Mouse (Mus musculus): Measurements from ENCODE around the gene C1galt1. TPM values are rescaled to one million over a fixed set of nuclear protein-coding genes. Genes with fewer than 3 reads are reported as not detected.

C1galt1 gene
- polyA plus RNA-seq, 1 experiment from 2014 or later, result 5.3 TPM

GRCm38 (mm10) chr6:7856682-7857290, 12.1 kb downstream of the C1galt1 start:
- no peak overlapping the region for H3K27ac ChIP-seq (ENCODE audit: low read depth, low read length)
- WGBS, result 64% methylated on average over 5 of the region's 5 CpGs

GRCm38 (mm10) chr6:7857356-7858247, 13.0 kb downstream of the C1galt1 start:
- H3K4me1 ChIP-seq (ENCODE audit: control insufficient read depth, insufficient read depth, low read length), result no peaks in the 10 kb centered on the region
- 81% methylated on average over 8 of the region's 8 CpGs for WGBS
- no peaks in the 10 kb centered on the region for H3K9me3 ChIP-seq (ENCODE audit: control insufficient read depth, low read length)
- H3K9ac ChIP-seq (ENCODE audit: low read depth, low read length), result no peak overlapping the region
- no peak overlapping the region for H3K4me3 ChIP-seq (ENCODE audit: low read length)
- ATAC-seq (ENCODE audit: low FRiP score, low TSS enrichment), result no peak
- H3K27me3 ChIP-seq (ENCODE audit: control insufficient read depth, insufficient read depth, low read length), result no peaks in the 10 kb centered on the region
- H3K4me2 ChIP-seq (replicated peaks; ENCODE audit: low read depth, low read length), result no peak overlapping the region
- no peaks in the 10 kb centered on the region for H3K36me3 ChIP-seq (ENCODE audit: control insufficient read depth, insufficient read depth, low read length)
- no peak overlapping the region for H3K27ac ChIP-seq (ENCODE audit: low read depth, low read length)

More at GRCm38 (mm10) chr6:7856682-7857290, 12.1 kb downstream of the C1galt1 start:
- H3K9ac ChIP-seq (ENCODE audit: low read depth, low read length), result no peak overlapping the region
- ATAC-seq (ENCODE audit: low FRiP score, low TSS enrichment), result no peak
- no peaks in the 10 kb centered on the region for H3K4me1 ChIP-seq (ENCODE audit: control insufficient read depth, insufficient read depth, low read length)
- no peaks in the 10 kb centered on the region for H3K9me3 ChIP-seq (ENCODE audit: control insufficient read depth, low read length)
- no peaks in the 10 kb centered on the region for H3K36me3 ChIP-seq (ENCODE audit: control insufficient read depth, insufficient read depth, low read length)
- no peak overlapping the region for H3K4me2 ChIP-seq (replicated peaks; ENCODE audit: low read depth, low read length)
- H3K4me3 ChIP-seq (ENCODE audit: low read length), result no peak overlapping the region
- H3K27me3 ChIP-seq (ENCODE audit: control insufficient read depth, insufficient read depth, low read length), result no peaks in the 10 kb centered on the region

- Histone ChIP-seq H3K4me1 (ENCODE audit: control insufficient read depth, insufficient read depth, low read length) (no peaks in the 10 kb centered on the region), H3K36me3 (ENCODE audit: control insufficient read depth, insufficient read depth, low read length) (no peaks in the 10 kb centered on the region), H3K27me3 (ENCODE audit: control insufficient read depth, insufficient read depth, low read length) (no peaks in the 10 kb centered on the region), H3K9me3 (ENCODE audit: control insufficient read depth, low read length) (no peaks in the 10 kb centered on the region), H3K27ac (ENCODE audit: low read depth, low read length) (no peak overlapping the region), H3K4me3 (ENCODE audit: low read length) (no peak overlapping the region), H3K9ac (ENCODE audit: low read depth, low read length) (no peak overlapping the region), H3K4me2 (replicated peaks; ENCODE audit: low read depth, low read length) (no peak overlapping the region)
- ATAC-seq (ENCODE audit: low FRiP score, low TSS enrichment), result no peak
- WGBS, result 75% methylated on average over 5 of the region's 5 CpGs
These were observed 13.9 kb downstream of the C1galt1 start for GRCm38 (mm10) chr6:7858586-7858985.

GRCm38 (mm10) chr6:7859161-7859560, 14.5 kb downstream of the C1galt1 start:
- ATAC-seq (ENCODE audit: low FRiP score, low TSS enrichment), result no peak
- 94% methylated on average over 3 of the region's 3 CpGs for WGBS
- Histone ChIP-seq H3K36me3 (ENCODE audit: control insufficient read depth, insufficient read depth, low read length) (no peaks in the 10 kb centered on the region), H3K9me3 (ENCODE audit: control insufficient read depth, low read length) (no peaks in the 10 kb centered on the region), H3K4me2 (replicated peaks; ENCODE audit: low read depth, low read length) (no peak overlapping the region), H3K27me3 (ENCODE audit: control insufficient read depth, insufficient read depth, low read length) (no peaks in the 10 kb centered on the region), H3K27ac (ENCODE audit: low read depth, low read length) (no peak overlapping the region), H3K4me1 (ENCODE audit: control insufficient read depth, insufficient read depth, low read length) (no peaks in the 10 kb centered on the region), H3K9ac (ENCODE audit: low read depth, low read length) (no peak overlapping the region), H3K4me3 (ENCODE audit: low read length) (no peak overlapping the region)

GRCm38 (mm10) chr6:7861033-7861432, 16.4 kb downstream of the C1galt1 start:
- H3K4me2 ChIP-seq (replicated peaks; ENCODE audit: low read depth, low read length), result no peak overlapping the region
- no peak overlapping the region for H3K4me3 ChIP-seq (ENCODE audit: low read length)
- H3K9me3 ChIP-seq (ENCODE audit: control insufficient read depth, low read length), result no peaks in the 10 kb centered on the region
- no peaks in the 10 kb centered on the region for H3K27me3 ChIP-seq (ENCODE audit: control insufficient read depth, insufficient read depth, low read length)
- WGBS, result 65% methylated on average over 3 of the region's 3 CpGs
- H3K27ac ChIP-seq (ENCODE audit: low read depth, low read length), result no peak overlapping the region
- no peak overlapping the region for H3K9ac ChIP-seq (ENCODE audit: low read depth, low read length)
- no peaks in the 10 kb centered on the region for H3K36me3 ChIP-seq (ENCODE audit: control insufficient read depth, insufficient read depth, low read length)
- ATAC-seq (ENCODE audit: low FRiP score, low TSS enrichment), result no peak
- no peaks in the 10 kb centered on the region for H3K4me1 ChIP-seq (ENCODE audit: control insufficient read depth, insufficient read depth, low read length)

- ATAC-seq (ENCODE audit: low FRiP score, low TSS enrichment), result no peak
- 84% methylated on average over 4 of the region's 4 CpGs for WGBS
These were observed 18.7 kb downstream of the C1galt1 start for GRCm38 (mm10) chr6:7863354-7863753.

GRCm38 (mm10) chr6:7876836-7877235, 32.2 kb downstream of the C1galt1 start:
- H3K4me3 ChIP-seq (ENCODE audit: low read length), result no peak overlapping the region
- ATAC-seq (ENCODE audit: low FRiP score, low TSS enrichment), result no peak
- H3K9me3 ChIP-seq (ENCODE audit: control insufficient read depth, low read length), result no peaks in the 10 kb centered on the region
- H3K36me3 ChIP-seq (ENCODE audit: control insufficient read depth, insufficient read depth, low read length), result no peaks in the 10 kb centered on the region
- no peak overlapping the region for H3K4me2 ChIP-seq (replicated peaks; ENCODE audit: low read depth, low read length)
- no peak overlapping the region for H3K9ac ChIP-seq (ENCODE audit: low read depth, low read length)
- no peaks in the 10 kb centered on the region for H3K27me3 ChIP-seq (ENCODE audit: control insufficient read depth, insufficient read depth, low read length)
- 91% methylated on average over 5 of the region's 5 CpGs for WGBS
- H3K27ac ChIP-seq (ENCODE audit: low read depth, low read length), result no peak overlapping the region
- no peaks in the 10 kb centered on the region for H3K4me1 ChIP-seq (ENCODE audit: control insufficient read depth, insufficient read depth, low read length)

More at GRCm38 (mm10) chr6:7863354-7863753, 18.7 kb downstream of the C1galt1 start:
- Histone ChIP-seq H3K9me3 (ENCODE audit: control insufficient read depth, low read length) (no peaks in the 10 kb centered on the region), H3K27ac (ENCODE audit: low read depth, low read length) (no peak overlapping the region), H3K27me3 (ENCODE audit: control insufficient read depth, insufficient read depth, low read length) (no peaks in the 10 kb centered on the region), H3K4me3 (ENCODE audit: low read length) (no peak overlapping the region), H3K9ac (ENCODE audit: low read depth, low read length) (no peak overlapping the region), H3K4me1 (ENCODE audit: control insufficient read depth, insufficient read depth, low read length) (no peaks in the 10 kb centered on the region), H3K36me3 (ENCODE audit: control insufficient read depth, insufficient read depth, low read length) (no peaks in the 10 kb centered on the region), H3K4me2 (replicated peaks; ENCODE audit: low read depth, low read length) (no peak overlapping the region)

GRCm38 (mm10) chr6:7881595-7882128, 37.0 kb downstream of the C1galt1 start:
- ATAC-seq (ENCODE audit: low FRiP score, low TSS enrichment), result no peak
- H3K36me3 ChIP-seq (ENCODE audit: control insufficient read depth, insufficient read depth, low read length), result no peaks in the 10 kb centered on the region
- H3K27me3 ChIP-seq (ENCODE audit: control insufficient read depth, insufficient read depth, low read length), result no peaks in the 10 kb centered on the region
- H3K4me3 ChIP-seq (ENCODE audit: low read length), result no peak overlapping the region
- H3K27ac ChIP-seq (ENCODE audit: low read depth, low read length), result no peak overlapping the region
- no peak overlapping the region for H3K9ac ChIP-seq (ENCODE audit: low read depth, low read length)
- no peak overlapping the region for H3K4me2 ChIP-seq (replicated peaks; ENCODE audit: low read depth, low read length)
- H3K4me1 ChIP-seq (ENCODE audit: control insufficient read depth, insufficient read depth, low read length), result no peaks in the 10 kb centered on the region
- no peaks in the 10 kb centered on the region for H3K9me3 ChIP-seq (ENCODE audit: control insufficient read depth, low read length)
- WGBS, result 50% methylated on average over 1 of the region's 1 CpGs

- WGBS, result 69% methylated on average over 13 of the region's 13 CpGs
- Histone ChIP-seq H3K4me3 (ENCODE audit: low read length) (no peak overlapping the region), H3K36me3 (ENCODE audit: control insufficient read depth, insufficient read depth, low read length) (no peaks in the 10 kb centered on the region), H3K27ac (ENCODE audit: low read depth, low read length) (no peak overlapping the region), H3K4me2 (replicated peaks; ENCODE audit: low read depth, low read length) (no peak overlapping the region), H3K9ac (ENCODE audit: low read depth, low read length) (no peak overlapping the region), H3K4me1 (ENCODE audit: control insufficient read depth, insufficient read depth, low read length) (no peaks in the 10 kb centered on the region), H3K27me3 (ENCODE audit: control insufficient read depth, insufficient read depth, low read length) (no peaks in the 10 kb centered on the region), H3K9me3 (ENCODE audit: control insufficient read depth, low read length) (no peaks in the 10 kb centered on the region)
- no peak for ATAC-seq (ENCODE audit: low FRiP score, low TSS enrichment)
These were observed 37.9 kb downstream of the C1galt1 start for GRCm38 (mm10) chr6:7882520-7882919.

Measured in kidney, embryonic 14.5 days (tissue).